Mouse (Mus musculus) neutrophil, adult 5-6 weeks (primary cell): Measurements from ENCODE around the gene Dnajc30. TPM values are rescaled to one million over a fixed set of nuclear protein-coding genes. Genes with fewer than 3 reads are reported as not detected.
A peak's percentile ranks its signal among the peaks of the same experiment; 100 is the strongest.

Source experiments
- ATAC-seq: fragments of 151-379, 151-347 bp; 2 replicates; pipeline ENCODE4 v1.8.0; 2017; ENCODE audit warnings: mild to moderate bottlenecking, moderate TSS enrichment; ENCODE audit not compliant: insufficient number of reproducible peaks, poor library complexity, low FRiP score, severe bottlenecking; ENCODE audit errors: extremely low read depth
- total RNA-seq: library from RNA; stranded (forward); fragments of 200-1000 nt; gene quantifications from 2 replicates; pipeline ENCODE4 v1.2.3, GENCODE M21; 2017

Gene Dnajc30
- 8.1 and 8.7 TPM in 2 replicates for total RNA-seq

DNA sequence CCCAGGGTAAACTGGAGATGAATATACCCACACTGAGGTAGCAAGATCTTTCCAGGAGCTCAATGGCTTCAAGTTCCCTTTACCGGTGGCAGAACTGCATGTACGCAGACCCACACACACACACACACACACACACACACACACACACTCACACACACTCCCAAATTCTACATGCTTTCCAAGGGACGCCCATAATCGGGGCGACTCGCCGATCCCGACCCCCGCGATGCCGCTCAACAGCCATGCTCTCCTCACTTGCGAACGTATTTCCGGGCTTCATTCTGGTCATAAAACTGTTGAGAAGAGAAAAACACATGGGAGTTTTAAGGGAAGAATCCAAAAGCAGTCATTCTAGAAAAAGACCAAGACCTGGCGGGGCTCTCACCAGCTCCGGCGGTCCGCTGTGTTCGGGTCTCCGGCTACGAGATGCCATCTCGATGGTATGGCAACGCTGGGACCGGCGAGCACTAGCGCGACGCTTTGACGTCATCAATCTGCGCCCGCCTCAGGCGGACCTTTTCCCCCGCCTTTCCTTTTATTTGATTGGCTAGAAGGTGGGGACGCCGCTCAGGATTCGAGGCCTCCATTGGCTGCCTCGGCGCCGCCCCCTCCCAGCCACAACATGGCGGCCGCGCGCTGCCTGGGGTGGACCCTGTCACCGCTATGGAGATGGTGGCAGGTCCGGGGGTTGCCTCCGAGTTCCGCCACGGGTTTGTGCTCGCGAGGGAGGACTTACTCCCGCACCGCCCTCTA is at the start of gene Dnajc30:
Gene Dnajc30 (plus strand): TSS at position 574 of the 753 bp plus-strand sequence.
- ATAC-seq = peak; percentile 96

DNA sequence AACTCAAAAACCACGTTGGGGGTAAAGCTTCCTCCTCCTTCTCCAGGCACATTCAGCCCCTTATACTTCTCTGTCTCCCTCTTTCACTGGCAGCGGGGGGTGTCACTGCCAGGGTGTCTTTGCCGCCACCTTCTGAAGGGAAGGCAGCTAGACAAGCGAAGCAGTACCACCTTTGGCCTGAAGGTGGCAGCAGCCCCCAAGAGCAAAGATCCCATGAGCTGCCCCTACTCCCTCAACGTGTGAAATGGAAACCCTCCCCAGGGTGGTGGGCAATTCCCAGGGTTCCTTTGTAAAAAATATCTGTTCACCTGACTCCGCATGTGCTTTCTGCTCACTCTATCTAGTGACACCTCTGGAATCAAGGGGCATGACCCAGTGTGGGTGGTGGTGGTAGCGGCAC is 48.5 kb upstream of the Dnajc30 start:
- ATAC-seq = peak; percentile 77

DNA sequence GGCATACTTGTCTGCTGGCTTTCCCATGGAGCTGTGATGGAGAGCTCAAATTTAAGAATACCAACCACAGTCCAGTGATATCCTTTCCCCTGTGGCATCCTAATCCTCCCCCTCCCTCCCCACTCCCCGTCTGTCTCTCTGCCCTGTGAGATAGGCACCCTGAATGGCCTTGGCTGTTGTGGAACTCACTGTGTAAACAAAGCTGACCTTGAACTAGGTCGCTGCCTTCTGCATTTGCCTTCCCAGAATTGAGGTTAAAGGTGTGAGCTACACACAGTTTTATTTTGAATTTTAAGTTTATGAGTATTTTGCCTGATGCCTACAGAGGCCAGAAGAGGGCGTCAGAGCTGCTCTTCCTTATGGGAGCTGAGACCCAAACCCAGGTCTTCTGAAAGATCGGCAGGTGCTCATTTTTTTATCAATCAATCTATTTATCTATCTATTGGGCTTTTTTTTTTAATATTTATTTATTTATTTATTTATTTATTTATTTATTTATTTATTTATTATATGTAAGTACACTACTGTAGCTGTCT is 47.7 kb upstream of the Dnajc30 start:
- no peak for ATAC-seq

DNA sequence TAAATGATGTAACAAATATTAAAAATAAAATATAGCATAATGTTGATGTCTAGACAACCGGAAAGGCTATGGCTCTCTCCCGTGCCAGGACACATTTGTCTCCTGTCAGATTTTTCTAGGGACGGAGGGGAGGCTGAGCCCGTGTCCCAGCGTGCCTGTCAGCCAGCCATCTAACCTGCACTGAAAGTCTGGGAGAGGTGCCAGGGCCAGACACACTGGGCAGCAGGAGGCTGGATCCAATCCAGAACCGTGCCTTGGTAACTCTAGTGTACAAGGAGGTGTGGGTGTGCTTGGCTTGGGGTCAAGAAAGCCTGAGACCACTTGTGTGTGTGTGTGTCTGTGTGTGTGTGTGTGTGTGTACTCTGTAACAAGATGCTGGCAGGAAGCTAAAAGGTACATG is 42.2 kb upstream of the Dnajc30 start:
- ATAC-seq = no peak

DNA sequence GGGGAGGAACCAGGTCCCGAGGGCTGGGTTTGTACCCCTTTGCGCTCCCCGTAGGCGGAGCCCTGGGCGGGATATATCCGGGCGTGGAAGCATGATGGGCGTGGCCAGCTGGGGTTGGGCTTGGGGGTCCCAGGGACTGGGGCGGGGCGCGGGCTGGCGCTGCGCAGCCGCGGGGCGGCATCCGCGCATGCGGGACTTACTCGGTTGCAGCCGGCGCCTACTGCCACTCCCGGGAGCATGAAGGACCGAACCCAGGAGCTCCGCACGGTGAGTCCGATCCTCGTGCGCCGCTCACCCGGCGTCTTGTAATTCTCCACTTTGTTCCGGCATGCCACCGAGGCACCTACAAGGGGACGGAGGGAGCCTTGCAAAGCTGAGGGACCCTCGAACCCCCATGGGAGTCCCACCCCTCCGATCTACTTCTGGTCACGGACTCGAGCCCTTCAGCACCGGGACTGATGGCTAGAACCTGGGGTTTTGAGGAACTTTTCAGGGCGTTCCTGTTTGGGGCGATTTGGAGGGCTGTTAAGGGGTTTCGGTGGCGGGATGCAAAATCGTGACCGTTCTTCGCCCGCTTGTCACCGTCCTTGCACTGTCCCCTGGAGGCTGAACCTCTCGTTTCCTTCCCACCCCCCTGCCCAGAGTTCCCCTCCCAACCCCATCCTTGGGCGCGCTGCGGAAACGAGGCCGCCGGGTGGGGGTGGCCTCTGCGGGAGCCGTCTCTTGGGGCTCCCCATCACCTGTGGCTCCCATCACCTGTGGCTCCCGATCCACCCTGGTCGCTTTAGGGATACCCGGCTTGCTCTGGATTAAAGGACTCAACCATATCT is 40.4 kb upstream of the Dnajc30 start, which contains the start of gene Stx1a:
Gene Stx1a (plus strand): TSS at position 139 of the 830 bp plus-strand sequence.
- peak; percentile 34 for ATAC-seq

GRCm38 (mm10) chr5:135024665-135025224 is 39.3 kb upstream of the Dnajc30 start:
- ATAC-seq = no peak

DNA sequence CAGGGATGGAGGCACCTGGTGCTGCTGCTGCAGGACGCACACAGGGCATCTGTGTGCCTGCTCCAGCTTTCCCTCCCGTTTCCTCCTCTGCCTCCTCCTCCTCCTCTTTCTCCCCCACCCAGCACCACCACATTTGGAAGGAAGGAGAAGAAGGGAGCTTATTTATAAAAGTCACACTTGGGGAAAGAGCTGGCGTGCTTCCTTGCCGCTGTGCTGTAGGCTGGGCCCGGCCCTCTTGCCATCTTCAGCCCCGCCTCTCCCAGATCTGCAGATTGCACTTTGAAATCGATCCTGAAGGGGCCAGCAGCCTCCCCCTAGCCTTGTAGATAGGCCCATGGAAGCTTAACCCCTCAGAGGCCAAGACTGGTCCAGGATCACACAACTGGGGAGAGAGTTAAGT is 38.1 kb upstream of the Dnajc30 start:
- no peak for ATAC-seq

GRCm38 (mm10) chr5:135029007-135029854 is 34.8 kb upstream of the Dnajc30 start:
- no peak for ATAC-seq

DNA sequence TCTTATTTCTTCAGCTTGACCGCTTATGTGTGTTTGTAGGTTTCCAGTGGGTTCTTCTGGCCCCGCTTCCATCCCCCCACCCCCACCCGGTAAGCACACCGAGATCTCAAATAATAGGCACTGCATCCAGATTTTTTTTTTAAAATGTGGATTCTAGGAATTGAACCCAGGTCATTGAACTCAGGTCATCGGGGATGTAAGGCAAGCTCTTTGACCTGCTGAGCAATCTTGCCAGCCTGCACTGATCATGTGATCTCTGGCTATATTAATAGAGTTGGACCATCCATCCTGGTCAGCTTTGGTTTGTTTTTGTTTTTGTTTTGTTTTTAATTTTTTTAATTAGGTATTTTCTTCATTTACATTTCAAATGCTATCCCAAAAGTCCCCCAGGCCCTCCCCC is 31.4 kb upstream of the Dnajc30 start:
- no peak for ATAC-seq

DNA sequence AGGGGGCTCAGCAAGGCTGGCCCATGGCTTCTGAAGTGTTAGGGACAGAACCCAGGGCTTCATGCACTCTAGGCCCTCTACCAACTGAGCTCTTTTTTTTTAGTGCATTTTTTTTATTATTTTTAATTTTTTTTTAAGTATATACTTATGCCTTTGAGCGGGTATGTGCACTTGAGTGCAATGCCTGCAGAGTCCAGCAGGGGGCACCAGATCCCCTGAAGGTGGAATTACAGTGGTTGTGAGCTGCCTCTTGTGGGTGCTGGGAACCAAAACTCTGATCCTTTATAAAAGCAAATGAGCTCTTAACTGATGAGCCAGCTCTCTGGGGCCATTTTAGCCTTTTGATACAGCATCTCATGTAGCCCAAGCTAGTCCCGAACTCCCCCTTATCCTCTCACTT is 29.4 kb upstream of the Dnajc30 start:
- ATAC-seq = no peak

DNA sequence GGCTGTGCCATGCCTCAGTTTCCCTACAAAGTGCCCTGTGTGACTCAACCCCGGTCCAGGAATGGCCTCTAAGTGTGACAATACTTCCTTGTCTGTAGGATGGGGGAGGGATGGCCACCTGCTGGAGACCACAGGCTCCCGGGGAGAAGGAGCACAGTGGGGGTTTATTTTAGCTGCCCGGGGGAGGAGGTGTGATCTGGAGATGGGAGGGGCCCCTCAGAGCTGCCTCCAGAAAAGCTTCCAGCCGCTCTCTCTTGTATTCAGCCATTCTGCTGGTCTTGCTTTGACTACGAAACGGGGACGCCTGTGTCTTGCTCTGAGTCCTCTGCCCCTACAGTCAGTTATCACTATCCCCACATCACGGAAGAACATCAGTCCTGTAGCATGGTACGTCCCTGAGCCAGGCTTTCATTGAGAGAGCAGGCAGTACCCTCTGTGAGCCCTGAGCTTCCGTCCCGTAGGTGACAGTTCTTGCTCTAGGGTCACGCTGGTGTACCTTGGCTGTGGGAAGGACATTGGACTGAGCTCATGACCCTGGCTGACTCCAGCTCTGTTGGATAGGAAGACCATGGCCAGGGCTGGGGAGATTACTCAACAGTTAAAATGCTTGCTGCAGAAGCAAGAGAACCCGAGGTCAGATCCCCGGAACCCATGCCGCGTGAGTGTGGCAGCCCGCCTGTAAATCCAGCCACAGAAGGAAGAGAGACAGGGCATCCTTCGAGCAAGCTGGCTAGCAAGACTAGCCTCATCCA is 28.2 kb upstream of the Dnajc30 start:
- ATAC-seq = no peak

DNA sequence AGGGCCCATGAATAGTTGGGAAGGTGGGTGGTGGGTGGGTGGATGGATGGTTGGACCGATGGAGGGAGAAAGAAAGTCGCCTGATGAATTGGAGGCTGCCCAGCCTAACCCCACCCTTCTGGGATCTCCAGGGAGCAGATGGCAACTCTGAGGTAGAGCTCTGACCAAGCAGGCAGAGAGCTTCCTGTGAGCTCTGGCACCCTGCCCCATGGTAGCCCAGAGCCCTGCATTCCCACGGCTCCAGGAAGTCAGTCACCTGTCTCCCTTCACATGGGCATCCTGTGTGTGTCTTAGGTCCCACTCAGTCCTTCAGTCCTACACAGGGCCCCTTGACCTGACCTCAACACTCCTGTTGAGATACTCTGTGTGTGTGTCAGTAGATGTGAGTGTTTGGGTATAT is 26.1 kb upstream of the Dnajc30 start:
- no peak for ATAC-seq

GRCm38 (mm10) chr5:135039541-135039940 is 24.5 kb upstream of the Dnajc30 start:
- no peak for ATAC-seq

DNA sequence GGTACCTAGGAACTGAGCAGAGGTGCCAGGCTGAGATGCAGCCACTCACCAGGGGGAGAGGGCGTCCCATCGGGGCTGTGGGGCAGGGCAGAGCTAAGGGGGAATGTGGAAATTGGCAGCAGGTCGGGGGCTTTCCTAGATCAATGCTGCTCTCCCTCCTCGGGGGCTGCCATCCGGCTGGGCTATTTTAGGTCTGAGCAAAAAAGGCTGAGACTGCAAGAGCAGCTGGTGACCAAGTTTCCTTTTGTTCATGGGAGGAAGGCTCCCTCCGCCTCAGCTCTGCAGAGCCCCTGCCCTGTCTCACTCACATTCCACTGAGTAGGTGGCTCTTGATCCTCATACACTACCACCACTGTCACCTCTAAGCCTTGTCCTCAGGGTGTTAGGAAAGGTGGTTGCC is 23.9 kb upstream of the Dnajc30 start:
- ATAC-seq = no peak

GRCm38 (mm10) chr5:135040777-135041176 is 23.2 kb upstream of the Dnajc30 start:
- no peak for ATAC-seq

GRCm38 (mm10) chr5:135042105-135042788 is 21.8 kb upstream of the Dnajc30 start:
- ATAC-seq = no peak

DNA sequence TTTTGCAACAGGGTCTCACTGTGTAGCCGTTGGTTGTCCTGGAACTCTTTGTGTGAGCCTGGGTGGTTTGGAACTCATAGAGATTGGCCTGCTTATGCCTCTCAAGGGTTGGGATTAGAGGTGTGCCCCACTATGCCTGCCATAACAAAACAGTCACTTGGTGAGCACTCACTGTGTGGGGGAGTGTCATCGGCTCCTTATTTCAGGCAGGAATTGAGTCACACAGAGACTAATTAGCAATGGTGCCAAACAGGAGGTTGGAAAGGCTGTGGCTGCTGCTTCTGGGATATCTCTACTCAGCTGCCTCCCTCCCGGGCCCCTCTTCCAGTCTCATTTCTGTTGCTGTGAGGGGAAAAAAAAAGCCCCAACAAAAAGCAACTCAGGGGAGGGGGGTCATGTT is 19.4 kb upstream of the Dnajc30 start:
- no peak for ATAC-seq

GRCm38 (mm10) chr5:135048539-135048938 is 15.5 kb upstream of the Dnajc30 start:
- no peak for ATAC-seq
